8 mouse cellular contexts compared by ENCODE assay signal in the genomic region with DNA sequence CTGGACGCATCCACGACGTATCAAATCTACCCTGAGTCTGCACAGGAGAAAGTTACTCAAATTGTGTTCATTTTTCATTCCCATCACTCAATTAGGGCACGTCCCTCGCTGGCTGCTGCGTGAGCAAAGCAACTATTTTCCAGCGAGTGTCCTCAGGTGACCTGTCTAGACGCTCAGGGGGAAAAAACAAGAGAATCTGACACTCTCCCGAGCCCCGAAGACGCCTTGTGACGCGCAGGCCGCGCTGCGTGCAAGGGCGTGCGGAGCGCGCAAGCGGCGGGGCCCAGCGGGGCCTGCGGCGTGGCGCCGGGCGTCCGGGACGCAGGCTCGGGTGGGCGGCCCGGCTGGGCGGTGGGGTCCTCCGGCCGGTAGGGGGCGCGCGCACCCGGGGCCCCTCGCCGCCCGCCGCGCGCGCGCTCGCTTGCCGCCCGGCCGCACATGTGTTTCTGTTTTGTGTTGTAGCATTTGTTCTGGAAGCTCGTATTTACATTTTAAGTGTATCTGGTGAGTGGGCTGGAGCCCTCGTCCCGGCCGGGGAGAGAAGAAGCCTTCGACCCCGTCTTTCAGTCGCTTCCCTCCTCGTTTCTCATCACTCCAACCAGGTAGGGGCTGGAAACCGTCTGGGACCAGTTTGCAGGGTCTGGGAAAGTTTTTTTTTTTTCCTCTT. TPM values are rescaled to one million over a fixed set of nuclear protein-coding genes. Genes with fewer than 3 reads are reported as not detected.
A peak's percentile ranks its signal among the peaks of the same experiment; 100 is the strongest.
DNase-seq lines count a peak whose midpoint lies in the region; ATAC-seq and TF ChIP-seq lines count a peak whose summit lies in the region.

No protein-coding gene starts in this region.

- peak; percentile 36 for TF ChIP-seq CTCF in midbrain, postnatal 0 days (IDR thresholded peaks at IDR 0.05)
- 0 out of 2 replicates have a peak, but pooled peaks have one; percentile 5 for TF ChIP-seq CTCF in spleen, adult 2 months (IDR thresholded peaks at IDR 0.05; ENCODE audit: extremely low read depth, insufficient read depth, insufficient read length, insufficient replicate concordance)

- ATAC-seq in embryonic facial prominence, embryonic 14.5 days (ENCODE audit: low read depth): peak; percentile 81
- ATAC-seq in midbrain, postnatal 0 days (ENCODE audit: low FRiP score): peak; percentile 80

- peak overlapping the region; percentile 86 for H3K4me3 ChIP-seq in embryonic facial prominence, embryonic 14.5 days (ENCODE audit: low read depth, low read length)
- H3K4me3 ChIP-seq in midbrain, postnatal 0 days (ENCODE audit: low read depth, low read length): peak overlapping the region; percentile 88
- peak overlapping the region; percentile 100 for H3K4me3 ChIP-seq in spleen, adult 2 months (ENCODE audit: extremely low read depth, insufficient read depth, insufficient read length)

- H3K9ac ChIP-seq in embryonic facial prominence, embryonic 14.5 days (ENCODE audit: low read depth, low read length): peak overlapping the region; percentile 97
- H3K9ac ChIP-seq in midbrain, postnatal 0 days (replicated peaks; ENCODE audit: low read length, poor library complexity, severe bottlenecking): peak overlapping the region; percentile 82

- H3K9me3 ChIP-seq in embryonic facial prominence, embryonic 14.5 days (ENCODE audit: control insufficient read depth, low read length): no peaks in the 10 kb centered on the region
- no peaks in the 10 kb centered on the region for H3K9me3 ChIP-seq in midbrain, postnatal 0 days (ENCODE audit: low read length)

- under 1% methylated on average over 29 of the region's 61 CpGs for WGBS in embryonic facial prominence, embryonic 14.5 days
- WGBS in midbrain, postnatal 0 days: 1% methylated on average over 60 of the region's 61 CpGs
- 1% methylated on average over 60 of the region's 61 CpGs for WGBS in spleen, adult 2 months

- H3K27ac ChIP-seq in embryonic facial prominence, embryonic 14.5 days (replicated peaks; ENCODE audit: low read depth, low read length): peak overlapping the region; percentile 98
- peak overlapping the region; percentile 82 for H3K27ac ChIP-seq in midbrain, postnatal 0 days (ENCODE audit: low read depth, low read length)
- peak overlapping the region; percentile 97 for H3K27ac ChIP-seq in spleen, adult 2 months (ENCODE audit: insufficient read depth, low read length)

- DNase-seq in 3T3-L1 (ENCODE audit: low read depth, low spot score) (peak; percentile 72), liver (peak; percentile 86)
- DNase-seq in adrenal gland, postnatal 25 days: peak; percentile 87
- peak; percentile 92 for DNase-seq in embryonic facial prominence, embryonic 14.5 days (ENCODE audit: low spot score)
- peak; percentile 69 for DNase-seq in heart, adult 8-10 months (ENCODE audit: low spot score)
- peak; percentile 77 for DNase-seq in kidney, adult 9 months
- DNase-seq in midbrain, postnatal 0 days (ENCODE audit: low spot score): peak; percentile 79
- peak in 1 of 2 experiments; percentile 66 for DNase-seq in spleen, adult 2 months (ENCODE audit: low read depth in 1 of 2, low spot score in 2 of 2)

- peaks cover 9% of the 10 kb centered on the region; the same call in 1 of the 2 replicates for H3K36me3 ChIP-seq in embryonic facial prominence, embryonic 14.5 days (ENCODE audit: control insufficient read depth, insufficient read depth, low read length)
- H3K36me3 ChIP-seq in midbrain, postnatal 0 days (ENCODE audit: insufficient read depth, low read length): no peaks in the 10 kb centered on the region
- H3K36me3 ChIP-seq in spleen, adult 2 months (ENCODE audit: control insufficient read depth, insufficient read depth, low read length): peaks cover 2% of the 10 kb centered on the region; the same call in 1 of the 2 replicates

- H3K4me2 ChIP-seq in embryonic facial prominence, embryonic 14.5 days (ENCODE audit: low read depth, low read length): peak overlapping the region; percentile 73
- peak overlapping the region; percentile 79 for H3K4me2 ChIP-seq in midbrain, postnatal 0 days (ENCODE audit: low read depth, low read length, poor library complexity, severe bottlenecking)

- TF ChIP-seq POLR2A in spleen, adult 2 months (IDR thresholded peaks at IDR 0.05; ENCODE audit: low read depth, low read length): peak; percentile 51

- peaks cover 8% of the 10 kb centered on the region; the same call in 1 of the 2 replicates for H3K27me3 ChIP-seq in embryonic facial prominence, embryonic 14.5 days (replicated peaks; ENCODE audit: control insufficient read depth, insufficient read depth, low read length)
- peaks cover 14% of the 10 kb centered on the region; the same call in 1 of the 2 replicates for H3K27me3 ChIP-seq in midbrain, postnatal 0 days (ENCODE audit: insufficient read depth, low read length)
- H3K27me3 ChIP-seq in spleen, adult 2 months (ENCODE audit: control insufficient read depth, insufficient read depth, low read length): no peaks in the 10 kb centered on the region

- peaks cover 23% of the 10 kb centered on the region for H3K4me1 ChIP-seq in embryonic facial prominence, embryonic 14.5 days (ENCODE audit: control insufficient read depth, insufficient read depth, low read length)
- H3K4me1 ChIP-seq in midbrain, postnatal 0 days (ENCODE audit: insufficient read depth, low read length): peaks cover 6% of the 10 kb centered on the region; the same call in 1 of the 2 replicates
- peaks cover 3% of the 10 kb centered on the region; the same call in 1 of the 2 replicates for H3K4me1 ChIP-seq in spleen, adult 2 months (ENCODE audit: control insufficient read depth, insufficient read depth, insufficient read length)

RNA-seq across cellular contexts. Expression of a gene that starts 0.8 kb away (rescaled TPM):
- 82.0 and 87.5 TPM in 2 replicates for total RNA-seq in adrenal gland, postnatal 25 days (2021)
- polyA plus RNA-seq in embryonic facial prominence, embryonic 14.5 days (2014; fragmentation: Nextera tagmentation; extraction: Ambion mirVana): 31.1 and 31.6 TPM in 2 replicates
- total RNA-seq in heart, adult 8-10 months (2022): 10 to 100 TPM; 11.4 to 12.5 (median 11.9) TPM
- total RNA-seq in midbrain, postnatal 0 days (2014; rRNA removed): 40.0 and 51.2 TPM in 2 replicates
- 11.5 and 13.2 TPM in 2 replicates for polyA plus RNA-seq in midbrain, postnatal 0 days (2015; fragmentation: Nextera tagmentation; extraction: Ambion mirVana)
- 86.9 and 101 TPM in 2 replicates for polyA plus RNA-seq in spleen, adult 2 months (2012; rRNA removed)

RNA-seq across cellular contexts. Expression of a gene that starts 35.4 kb away (rescaled TPM):
- 10.0 and 16.6 TPM in 2 replicates for total RNA-seq in adrenal gland, postnatal 25 days (2021)
- 13.4 and 14.8 TPM in 2 replicates for polyA plus RNA-seq in embryonic facial prominence, embryonic 14.5 days (2014; fragmentation: Nextera tagmentation; extraction: Ambion mirVana)
- total RNA-seq in heart, adult 8-10 months (2022): 10 to 100 TPM; 59.6 to 80.5 (median 71.9) TPM
- total RNA-seq in midbrain, postnatal 0 days (2014; rRNA removed): 68.7 and 81.1 TPM in 2 replicates
- 20.7 and 23.1 TPM in 2 replicates for polyA plus RNA-seq in midbrain, postnatal 0 days (2015; fragmentation: Nextera tagmentation; extraction: Ambion mirVana)
- 7.9 and 12.3 TPM in 2 replicates for polyA plus RNA-seq in spleen, adult 2 months (2012; rRNA removed)

RNA-seq across cellular contexts. Expression of a gene that starts 41.3 kb away (rescaled TPM):
- 0.15 TPM in 1 of 2 replicates, not detected in the other for total RNA-seq in adrenal gland, postnatal 25 days (2021)
- not detected in 2 replicates for polyA plus RNA-seq in embryonic facial prominence, embryonic 14.5 days (2014; fragmentation: Nextera tagmentation; extraction: Ambion mirVana)
- not detected for total RNA-seq in heart, adult 8-10 months (2022)
- not detected in 2 replicates for total RNA-seq in midbrain, postnatal 0 days (2014; rRNA removed)
- 0.09 and 0.10 TPM in 2 replicates for polyA plus RNA-seq in midbrain, postnatal 0 days (2015; fragmentation: Nextera tagmentation; extraction: Ambion mirVana)
- 0.05 and 0.09 TPM in 2 replicates for polyA plus RNA-seq in spleen, adult 2 months (2012; rRNA removed)
